Mouse (Mus musculus) kidney, adult 2 months (tissue): ENCODE measurements at regions not wholly inside any gene's neighbourhood (a gene's known extent, or its start where the extent isn't known, plus 50 kb on each side); places are given as distances from the start of the nearest gene placed in this dataset.

ENCODE experiments used
- CTCF ChIP-seq: fragments of 200-500 bp; conservative IDR thresholded peaks from 2 replicates; pipeline ENCODE4 v1.5.1; 2011; ENCODE audit warnings: low read depth, mild to moderate bottlenecking, control low read depth, low read length, moderate library complexity, mixed read lengths; ENCODE audit not compliant: insufficient read depth, insufficient read length
- POLR2A ChIP-seq: fragments of 200-500 bp; IDR thresholded peaks from one replicate; pipeline ENCODE4 v1.6.1; 2011; ENCODE audit warnings: low read depth, low read length, control low read depth

DNA sequence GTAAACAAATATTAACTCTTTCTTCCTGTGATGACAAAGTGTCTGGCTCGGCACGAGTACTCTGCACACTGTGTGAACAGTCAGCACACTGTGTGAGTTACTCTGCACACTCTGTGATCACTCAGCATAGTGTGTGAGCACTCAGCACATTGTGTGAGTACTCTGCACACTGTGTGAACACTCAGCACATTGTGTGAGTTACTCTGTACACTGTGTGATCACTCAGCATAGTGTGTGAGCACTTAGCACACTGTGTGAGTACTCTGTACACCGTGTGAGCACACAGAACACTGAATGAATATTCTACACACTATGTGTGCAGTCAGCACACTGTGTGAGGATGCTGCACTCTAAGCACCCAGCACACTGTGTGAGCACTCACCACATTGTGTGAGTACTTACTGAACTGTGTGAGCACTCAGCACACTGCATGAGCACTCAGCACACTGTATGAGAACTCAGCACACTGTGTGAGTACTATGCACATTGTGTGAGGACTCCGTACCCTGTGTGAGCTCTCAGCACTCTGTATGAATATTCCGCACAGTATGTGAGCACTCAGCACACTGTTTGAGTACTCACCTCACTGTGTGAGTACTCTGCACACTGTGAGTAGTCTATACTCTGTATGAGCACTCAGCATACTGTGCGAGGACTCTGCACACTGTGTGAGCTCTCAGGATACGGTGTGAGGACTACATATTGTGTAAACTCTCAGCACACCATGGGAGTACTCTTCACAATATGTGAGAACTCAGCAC is 381.9 kb downstream of the Hdgfl1 start:
- TF ChIP-seq CTCF = no peak
- no peak for TF ChIP-seq POLR2A
